ENCODE assay signal across 12 mouse cellular contexts in the genomic region with DNA sequence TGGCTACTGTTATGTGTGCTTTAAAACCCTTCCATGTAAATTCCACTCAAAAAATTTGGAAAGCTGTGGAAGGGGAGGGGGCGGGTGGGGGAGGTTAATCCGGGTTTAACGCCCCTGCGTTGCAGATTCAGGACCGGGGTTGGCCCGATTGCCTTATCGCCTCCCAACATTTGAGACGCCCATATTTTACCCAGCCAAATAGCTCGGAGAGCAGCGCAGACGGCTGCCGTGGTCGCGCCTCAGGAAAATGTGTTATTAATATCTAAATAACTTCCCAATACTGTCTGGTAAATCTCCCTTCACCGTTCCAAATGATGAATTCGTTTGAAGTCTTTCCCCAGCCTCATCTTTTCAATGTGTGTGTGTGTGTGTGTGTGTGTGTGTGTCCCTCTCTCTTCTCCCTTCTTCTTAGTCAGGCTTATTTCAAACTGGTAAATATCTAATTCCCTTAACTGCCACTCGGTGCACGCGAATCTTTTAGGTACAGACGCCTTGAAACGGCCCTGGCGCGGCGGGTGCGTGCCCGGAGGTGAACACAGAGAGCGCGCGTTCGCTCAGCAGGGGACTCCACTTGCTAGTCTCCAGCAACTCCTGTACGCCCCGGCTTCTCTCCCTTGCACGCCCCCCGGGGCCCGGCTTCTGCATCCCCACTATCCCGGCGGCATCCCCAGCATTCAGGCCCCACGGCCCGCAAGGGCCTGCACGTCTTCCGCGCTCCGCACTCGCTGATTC. TPM values are rescaled to one million over a fixed set of nuclear protein-coding genes. Genes with fewer than 3 reads are reported as not detected.
DNase-seq lines count a peak whose midpoint lies in the region; ATAC-seq lines count a peak whose summit lies in the region.
"Had no signal": no experiment of that assay in that cellular context is flagged by ENCODE, and none has a peak within 500 bp of the region (broad histone marks: within the 10 kb centered on the region; RNA-seq: fewer than 3 reads in every experiment).

No protein-coding gene starts in this region.

- intact Hi-C loops in left cerebral cortex, postnatal 4 days (cut with DNase I): no loop called here

- no peak for DNase-seq in kidney, adult 11 months
- DNase-seq in embryonic facial prominence, embryonic 14.5 days (ENCODE audit: low spot score): no peak
- peak; percentile 68 for DNase-seq in limb, embryonic 10.5 days (ENCODE audit: low spot score)
- no peak for DNase-seq in adrenal gland, postnatal 4 days (ENCODE audit: low spot score in 2 of 2)
- DNase-seq in left cerebral cortex, postnatal 4 days: no peak
- DNase-seq: heart, postnatal 4 days; right cerebral cortex, adult 18-20 months; thymus, adult 18-20 months had no signal

- H3K9me3 ChIP-seq in kidney, embryonic 14.5 days (ENCODE audit: control insufficient read depth, low read length): no peaks in the 10 kb centered on the region
- H3K9me3 ChIP-seq in embryonic facial prominence, embryonic 14.5 days (ENCODE audit: control insufficient read depth, low read length): no peaks in the 10 kb centered on the region
- H3K9me3 ChIP-seq in limb, embryonic 10.5 days (replicated peaks): no peaks in the 10 kb centered on the region
- no peaks in the 10 kb centered on the region for H3K9me3 ChIP-seq in neural tube, embryonic 12.5 days

- no peak for ATAC-seq in kidney, embryonic 14.5 days (ENCODE audit: low FRiP score, low TSS enrichment)
- no peak for ATAC-seq in embryonic facial prominence, embryonic 14.5 days (ENCODE audit: low read depth)
- ATAC-seq in neural tube, embryonic 12.5 days (ENCODE audit: low FRiP score, low read depth): no peak; the same call in 1 of the 2 replicates
- ATAC-seq in erythroblast, adult 5-6 weeks (replicated peaks; ENCODE audit: low FRiP score, poor library complexity, severe bottlenecking): no peak

- H3K4me2 ChIP-seq in kidney, embryonic 14.5 days (replicated peaks; ENCODE audit: low read depth, low read length): no peak overlapping the region
- peak overlapping the region; percentile 53 for H3K4me2 ChIP-seq in embryonic facial prominence, embryonic 14.5 days (ENCODE audit: low read depth, low read length)
- peak overlapping the region; percentile 67 for H3K4me2 ChIP-seq in neural tube, embryonic 12.5 days (replicated peaks)

- no peaks in the 10 kb centered on the region for H3K36me3 ChIP-seq in kidney, embryonic 14.5 days (ENCODE audit: control insufficient read depth, insufficient read depth, low read length)
- no peaks in the 10 kb centered on the region for H3K36me3 ChIP-seq in embryonic facial prominence, embryonic 14.5 days (ENCODE audit: control insufficient read depth, insufficient read depth, low read length)
- no peaks in the 10 kb centered on the region for H3K36me3 ChIP-seq in limb, embryonic 10.5 days
- H3K36me3 ChIP-seq in neural tube, embryonic 12.5 days: no peaks in the 10 kb centered on the region

- peaks cover 95% of the 10 kb centered on the region for H3K27me3 ChIP-seq in kidney, embryonic 14.5 days (ENCODE audit: control insufficient read depth, insufficient read depth, low read length)
- H3K27me3 ChIP-seq in embryonic facial prominence, embryonic 14.5 days (replicated peaks; ENCODE audit: control insufficient read depth, insufficient read depth, low read length): peaks cover 99% of the 10 kb centered on the region
- peaks cover 100% of the 10 kb centered on the region for H3K27me3 ChIP-seq in limb, embryonic 10.5 days (ENCODE audit: low read depth, poor library complexity, severe bottlenecking)
- H3K27me3 ChIP-seq in neural tube, embryonic 12.5 days (replicated peaks): peaks cover 88% of the 10 kb centered on the region

- 1% methylated on average over 42 of the region's 44 CpGs for WGBS in kidney, embryonic 14.5 days
- under 1% methylated on average over 38 of the region's 44 CpGs for WGBS in embryonic facial prominence, embryonic 14.5 days
- WGBS in limb, embryonic 10.5 days: under 1% methylated on average over 44 of the region's 44 CpGs
- under 1% methylated on average over 44 of the region's 44 CpGs for WGBS in neural tube, embryonic 12.5 days

- H3K4me1 ChIP-seq in kidney, embryonic 14.5 days (ENCODE audit: control insufficient read depth, insufficient read depth, low read length): 0 out of 2 replicates have a peak, but pooled peaks cover 3% of the 10 kb centered on the region
- H3K4me1 ChIP-seq in embryonic facial prominence, embryonic 14.5 days (ENCODE audit: control insufficient read depth, insufficient read depth, low read length): peaks cover 3% of the 10 kb centered on the region; the same call in 1 of the 2 replicates
- peaks cover 54% of the 10 kb centered on the region for H3K4me1 ChIP-seq in limb, embryonic 10.5 days
- H3K4me1 ChIP-seq in neural tube, embryonic 12.5 days: peaks cover 88% of the 10 kb centered on the region

- no peak overlapping the region for H3K27ac ChIP-seq in kidney, embryonic 14.5 days (ENCODE audit: low read depth, low read length)
- H3K27ac ChIP-seq in embryonic facial prominence, embryonic 14.5 days (replicated peaks; ENCODE audit: low read depth, low read length): no peak overlapping the region; the same call in 1 of the 2 replicates
- no peak overlapping the region; the same call in 1 of the 2 replicates for H3K27ac ChIP-seq in limb, embryonic 10.5 days
- no peak overlapping the region for H3K27ac ChIP-seq in neural tube, embryonic 12.5 days
- H3K27ac ChIP-seq: macrophage had no signal

- H3K9ac ChIP-seq in kidney, embryonic 14.5 days (ENCODE audit: low read depth, low read length): no peak overlapping the region
- peak overlapping the region; percentile 28 for H3K9ac ChIP-seq in embryonic facial prominence, embryonic 14.5 days (ENCODE audit: low read depth, low read length)
- H3K9ac ChIP-seq in neural tube, embryonic 12.5 days: peak overlapping the region; percentile 14; the same call in 1 of the 2 replicates

- H3K4me3 ChIP-seq in kidney, embryonic 14.5 days (ENCODE audit: low read length): 0 out of 2 replicates have a peak overlapping the region, but pooled peaks have one; percentile 3
- peak overlapping the region; percentile 7; the same call in 1 of the 2 replicates for H3K4me3 ChIP-seq in embryonic facial prominence, embryonic 14.5 days (ENCODE audit: low read depth, low read length)
- H3K4me3 ChIP-seq in limb, embryonic 10.5 days: peak overlapping the region; percentile 21; the same call in 1 of the 2 replicates
- peak overlapping the region; percentile 21 for H3K4me3 ChIP-seq in neural tube, embryonic 12.5 days

RNA-seq across cellular contexts. Expression of gene Pax7, which starts 10.0 kb away (rescaled TPM):
- polyA plus RNA-seq in kidney, embryonic 14.5 days (2014; fragmentation: Nextera tagmentation; extraction: Ambion mirVana): not detected in 2 replicates
- polyA plus RNA-seq in embryonic facial prominence, embryonic 14.5 days (2014; fragmentation: Nextera tagmentation; extraction: Ambion mirVana): 2.6 TPM in 2 replicates
- 0.11 and 0.14 TPM in 2 replicates for polyA plus RNA-seq in limb, embryonic 10.5 days (2016; fragmentation: Nextera tagmentation; extraction: Ambion mirVana)
- polyA plus RNA-seq in neural tube, embryonic 12.5 days (2016; fragmentation: Nextera tagmentation; extraction: Ambion mirVana): 2.3 and 2.7 TPM in 2 replicates
- under 1 TPM; 0.11 to 0.40 TPM for total RNA-seq in adrenal gland, postnatal 4 days (2021)
- total RNA-seq in erythroblast, adult 5-6 weeks (2015; ENCODE audit: low replicate concordance): not detected in 2 replicates
- total RNA-seq in erythroblast, adult 5-6 weeks (2017; ENCODE audit: low replicate concordance): 0.14 TPM in 1 of 2 replicates, not detected in the other
- under 1 TPM in 1 of 2 experiments, not detected in 1; 0.06 TPM for total RNA-seq in left cerebral cortex, postnatal 4 days (2021)
- total RNA-seq: heart, postnatal 4 days had no signal
- polyA plus RNA-seq: macrophage had no signal
